Mouse (Mus musculus) T-helper 17 cell (primary cell): Measurements from ENCODE around the gene Gm9774.

Experiments used
- in situ Hi-C, 2 experiments: fragments of 300-600 bp; cut with MboI, MseI; formaldehyde crosslinking; loops; 1 replicate in 1 of 2; 2 replicates in 1 of 2; pipeline ENCODE4 v1.15.1; 2025; ENCODE audit warnings: high pct_unique_total_duplicates in 2 of 2

Gene Gm9774

DNA sequence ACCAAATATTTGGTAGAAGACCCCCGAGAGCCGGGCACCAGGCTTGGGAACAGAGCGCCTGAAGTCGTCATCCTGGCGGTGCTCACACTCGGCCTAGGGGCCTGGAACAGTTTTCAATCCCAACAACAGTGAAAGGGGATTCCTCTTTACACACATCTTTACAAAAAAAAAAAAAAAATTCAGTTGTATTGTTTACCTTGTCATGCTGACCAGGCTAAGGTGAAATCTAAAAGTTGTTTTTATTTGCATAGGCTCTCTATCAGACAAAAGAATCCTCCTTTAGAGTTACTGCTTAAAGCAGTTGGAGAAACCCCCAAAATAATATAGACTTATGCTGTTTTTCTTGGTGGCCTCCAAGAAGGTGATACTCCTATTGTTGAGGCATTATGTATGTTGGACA is at the start of gene Gm9774:
TSS of gene Gm9774 (minus strand) at position 101 of the 400 bp plus-strand sequence.
- in situ Hi-C loops: no loop called here

DNA sequence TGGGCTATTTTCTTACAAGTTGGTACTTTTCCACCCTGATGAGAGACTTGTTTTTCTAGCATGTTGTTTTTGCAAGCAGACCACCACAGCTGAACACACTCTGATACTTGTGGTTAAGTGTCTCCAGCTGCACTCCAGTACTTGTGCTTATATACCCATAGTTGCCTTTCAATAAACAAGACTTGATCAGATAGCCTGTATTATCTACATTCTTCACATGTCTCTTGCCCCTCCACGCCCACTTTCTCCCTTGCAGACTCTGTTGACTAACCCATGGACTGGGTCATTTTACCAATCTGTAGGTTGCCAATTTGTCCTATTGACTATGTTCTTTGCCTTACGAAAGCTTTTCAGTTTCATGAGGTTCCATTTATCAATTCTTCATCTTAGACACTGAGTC is 40.9 kb upstream of the Gm9774 start:
- in situ Hi-C loops: no loop called here

DNA sequence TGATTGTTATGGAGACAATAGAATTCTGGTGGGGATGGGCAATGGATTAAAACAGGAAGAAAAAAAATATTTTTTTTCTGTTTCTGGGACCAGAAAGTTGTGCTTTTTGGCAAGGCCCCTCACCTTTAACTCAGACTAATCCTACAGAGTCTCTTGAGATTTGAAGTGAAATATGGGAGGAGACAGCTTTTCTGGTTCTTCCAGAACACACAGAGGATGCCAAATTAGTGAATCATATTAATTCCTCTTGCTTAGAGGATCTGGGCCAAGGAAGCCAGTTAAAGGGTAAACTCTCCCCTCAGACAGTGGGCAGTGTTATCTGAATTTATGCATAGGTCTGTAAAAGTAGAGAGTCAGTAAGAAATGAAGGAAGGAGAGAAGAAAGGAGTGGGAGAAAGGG is 38.2 kb upstream of the Gm9774 start:
- in situ Hi-C loops: no loop called here

DNA sequence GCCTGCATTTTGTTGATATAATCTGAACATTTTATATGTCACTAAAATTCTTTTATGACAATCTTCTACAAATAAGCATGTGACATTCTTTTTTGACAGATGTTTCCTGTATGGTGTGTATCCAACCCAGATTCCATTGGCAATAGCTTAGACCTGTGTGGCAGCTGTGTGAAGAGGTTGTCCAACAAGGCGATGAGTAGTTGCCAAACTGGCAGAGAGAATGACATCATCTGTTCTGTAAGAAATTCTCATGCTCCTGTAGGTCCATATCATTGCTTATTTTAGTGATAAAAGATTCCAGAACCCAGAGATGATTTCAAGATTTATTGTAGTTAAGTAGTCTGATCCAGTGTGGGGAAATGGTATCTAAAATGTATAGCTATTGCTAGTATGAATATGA is 37.4 kb upstream of the Gm9774 start:
- in situ Hi-C loops: no loop called here

DNA sequence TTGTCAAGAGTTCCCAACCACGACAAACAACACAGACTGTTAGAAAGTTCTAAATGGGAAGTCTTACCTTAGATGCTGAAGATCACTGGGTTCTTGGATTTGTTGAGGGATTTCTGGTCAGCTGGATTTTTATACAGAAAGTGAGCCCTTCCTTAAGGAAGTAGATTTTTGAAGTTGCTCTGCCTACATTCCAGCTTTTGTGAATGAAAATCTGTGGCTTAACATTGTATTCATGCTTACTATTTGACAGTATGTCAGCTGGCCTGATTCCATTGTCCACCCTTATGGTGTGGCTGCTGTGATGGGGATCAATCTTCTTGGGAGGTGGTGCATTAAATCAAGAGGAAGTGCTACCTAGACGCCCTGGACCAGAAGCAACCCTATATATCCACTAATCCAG is 29.4 kb upstream of the Gm9774 start, which contains the start of gene Sprr3:
TSS of gene Sprr3 (minus strand) at position 101 of the 400 bp plus-strand sequence.
- in situ Hi-C loops: no loop called here

DNA sequence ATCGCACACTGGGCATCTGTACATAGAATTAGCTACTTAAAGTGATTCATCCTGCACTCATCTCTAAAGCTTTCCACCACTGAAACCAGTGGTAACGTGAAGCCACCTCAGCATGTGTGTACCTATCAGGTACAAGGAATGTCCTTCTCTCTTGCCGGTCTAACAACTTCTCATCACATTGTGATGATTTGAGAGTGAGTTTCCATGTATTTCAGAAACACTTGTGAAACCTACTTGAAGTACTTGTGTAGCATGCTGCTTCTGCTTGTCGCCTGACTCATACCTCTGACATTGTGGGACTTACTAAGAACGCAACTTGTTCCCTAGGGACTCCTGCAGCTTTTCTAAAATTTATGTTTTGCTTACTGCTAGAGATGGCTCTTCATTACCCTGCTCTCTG is 25.9 kb upstream of the Gm9774 start:
- in situ Hi-C loops: no loop called here

DNA sequence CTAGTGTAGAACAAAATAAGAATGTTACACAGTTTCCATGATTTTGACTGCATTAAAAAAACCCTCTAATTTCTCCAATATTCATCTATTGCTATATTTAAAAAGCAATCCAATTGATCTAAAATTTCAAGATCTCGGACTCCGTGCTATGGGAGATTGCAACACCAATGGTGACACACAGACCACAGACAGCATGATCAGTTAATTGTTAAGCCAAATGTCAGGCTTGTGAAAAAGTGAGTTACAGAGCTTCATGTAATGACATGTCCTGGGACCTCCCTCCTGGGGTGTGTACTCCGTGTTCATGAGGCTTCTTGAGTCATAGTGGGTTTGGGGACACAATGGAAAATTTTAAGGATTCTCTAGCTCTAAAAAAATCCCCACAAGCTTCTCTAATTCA is 11.0 kb upstream of the Gm9774 start:
- in situ Hi-C loops: no loop called here

DNA sequence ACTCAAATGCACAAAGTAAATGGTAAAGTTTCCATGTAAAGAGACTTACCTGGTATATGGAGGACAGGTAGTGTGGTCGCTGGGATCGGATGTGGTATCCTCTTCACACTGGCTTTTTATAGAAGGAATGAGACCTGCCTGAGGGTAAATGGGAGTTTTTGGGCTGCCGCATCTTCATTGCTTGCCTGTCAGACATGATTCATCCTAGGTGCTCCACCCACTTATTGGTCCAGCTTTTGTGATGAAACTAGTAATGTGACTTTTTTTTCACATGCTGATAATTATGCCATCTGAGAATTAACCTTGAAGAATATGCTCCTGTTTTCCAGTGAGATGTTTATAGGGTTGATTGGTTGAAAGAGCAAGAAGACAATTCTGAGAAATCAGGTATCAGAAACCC is 9.5 kb upstream of the Gm9774 start, which contains the start of gene Sprr1b:
TSS of gene Sprr1b (minus strand) at position 101 of the 400 bp plus-strand sequence.
- in situ Hi-C loops: loop anchor here in 1 of 2 experiments (10.0 kb wide), 1 partner anchor 1074 kb away; no protein-coding TSS in a partner anchor

DNA sequence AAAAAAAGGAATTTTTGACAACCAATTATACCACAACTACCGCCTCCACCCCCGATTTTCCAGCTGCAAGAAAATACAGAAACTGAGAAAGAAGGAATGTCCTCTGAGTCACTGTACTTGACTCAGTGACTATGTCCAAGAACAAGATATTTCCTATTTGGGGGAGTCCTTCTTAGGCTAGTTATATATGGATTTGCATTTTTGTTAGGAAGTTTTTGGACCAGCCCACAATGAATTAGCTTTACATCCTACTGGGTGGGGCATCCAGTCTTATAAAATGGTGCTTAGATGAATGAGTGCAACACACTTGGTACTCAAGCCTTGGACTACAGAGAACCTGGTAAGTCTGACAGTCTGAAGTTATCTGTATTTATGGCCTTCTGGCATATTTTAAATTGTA is 3.1 kb upstream of the Gm9774 start, which contains the start of gene Sprr2k:
TSS of gene Sprr2k (plus strand) at position 301 of the 400 bp plus-strand sequence.
- in situ Hi-C loops: loop anchor here in 1 of 2 experiments (10.0 kb wide), 1 partner anchor 1067 kb away; no protein-coding TSS in a partner anchor

DNA sequence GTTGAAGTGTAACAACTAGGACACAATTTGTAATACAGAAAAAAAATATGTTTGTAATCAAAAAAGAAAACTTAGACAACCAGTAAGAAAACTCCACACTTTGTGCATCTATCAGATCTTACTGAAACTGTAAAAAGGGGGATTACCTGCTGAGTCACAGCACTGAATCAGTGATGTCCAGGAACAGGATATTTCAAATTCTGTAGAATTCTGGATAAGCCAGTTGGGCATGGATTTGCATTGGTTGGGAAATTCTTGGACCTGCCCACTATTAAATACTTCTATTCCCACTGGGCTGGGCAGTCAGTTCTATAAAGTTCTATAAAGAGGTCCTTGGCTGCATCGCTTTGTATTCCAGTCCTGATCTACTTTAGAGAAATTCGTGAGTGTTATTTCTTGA is 11.4 kb downstream of the Gm9774 start, which contains the start of gene Sprr2j-ps:
TSS of gene Sprr2j-ps (plus strand) at position 301 of the 400 bp plus-strand sequence.
- in situ Hi-C loops: no loop called here

DNA sequence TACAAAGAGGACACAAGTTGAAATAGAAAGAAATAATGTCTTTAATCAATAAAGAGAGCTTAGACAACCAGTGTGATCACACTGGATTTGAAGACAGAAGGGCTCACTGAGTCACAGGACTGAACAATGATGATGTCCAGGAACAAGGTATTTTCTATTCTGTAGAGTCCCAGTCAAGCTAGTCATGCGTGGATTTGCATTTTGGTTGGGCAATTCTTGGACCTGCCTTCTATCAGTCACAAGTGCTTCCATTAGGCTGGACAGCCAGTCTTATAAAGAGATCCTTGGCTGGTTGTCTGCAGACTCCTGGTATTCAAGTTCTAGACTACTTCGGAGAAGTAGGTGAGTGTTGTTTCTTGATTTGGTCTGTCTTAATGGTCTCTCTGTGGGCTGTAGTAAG is 21.5 kb downstream of the Gm9774 start, which contains the start of gene Sprr2i:
TSS of gene Sprr2i (plus strand) at position 301 of the 400 bp plus-strand sequence.
- in situ Hi-C loops: no loop called here

DNA sequence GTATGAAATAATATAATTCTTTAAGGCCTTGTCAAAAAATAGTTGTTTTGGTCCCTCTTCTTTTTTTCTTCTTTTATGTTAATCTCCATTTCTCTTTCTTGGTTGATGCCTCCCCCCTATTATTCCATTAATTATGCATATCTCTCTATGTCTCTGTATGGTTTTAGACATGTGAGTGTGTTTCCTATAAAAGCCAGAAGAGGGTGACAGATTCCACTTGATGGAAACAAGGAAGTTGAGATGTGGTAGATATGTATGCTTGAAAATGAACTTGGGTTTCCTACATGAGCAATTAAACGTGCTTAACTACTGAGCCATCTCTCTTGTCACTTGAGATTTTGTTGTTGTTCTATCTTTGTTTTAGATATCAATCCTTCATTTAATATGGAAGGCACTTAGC is 34.9 kb downstream of the Gm9774 start:
- in situ Hi-C loops: no loop called here

DNA sequence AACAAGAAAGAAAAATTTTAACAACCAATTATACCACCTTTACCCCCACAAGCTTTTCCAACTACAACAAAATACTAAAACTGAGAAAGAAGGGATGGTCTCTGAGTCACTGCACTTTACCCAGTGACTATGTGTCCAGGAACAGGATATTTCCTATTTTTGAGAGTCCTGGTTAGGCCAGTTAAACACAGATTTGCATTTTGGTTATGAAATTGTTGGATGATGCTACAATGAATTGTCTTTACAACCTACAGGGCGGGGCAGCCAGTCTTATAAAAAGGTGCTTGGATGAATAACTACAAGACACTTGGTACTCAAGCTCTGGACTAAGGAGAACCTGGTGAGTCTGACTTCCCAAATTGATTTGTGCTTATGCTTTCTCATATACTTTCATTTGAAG is 43.8 kb downstream of the Gm9774 start, which contains the start of gene Sprr2h:
TSS of gene Sprr2h (plus strand) at position 301 of the 400 bp plus-strand sequence.
- in situ Hi-C loops: loop anchor here in 1 of 2 experiments (10.0 kb wide), 1 partner anchor 679 kb away; the partner anchor contains the start of gene Gm4858
